8 mouse cellular contexts compared by ENCODE assay signal in genomic region chr2:147177672-147178071, GRCm38 (mm10). TPM values are rescaled to one million over a fixed set of nuclear protein-coding genes. Genes with fewer than 3 reads are reported as not detected.
DNase-seq lines count a peak whose midpoint lies in the region; ATAC-seq lines count a peak whose summit lies in the region.

No protein-coding gene starts in this region.

- no peak overlapping the region for H3K9ac ChIP-seq in intestine, embryonic 16.5 days (ENCODE audit: low read depth, low read length)

- peaks cover 43% of the 10 kb centered on the region for H3K27me3 ChIP-seq in intestine, embryonic 16.5 days (replicated peaks; ENCODE audit: control insufficient read depth, insufficient read depth, low read length)

- peak; percentile 83 for DNase-seq in adrenal gland, adult 2 months
- DNase-seq in embryo, embryonic 11 days: peak; percentile 88
- peak; percentile 64 to 78 for DNase-seq in gastrocnemius, postnatal 4 days (ENCODE audit: low spot score in 2 of 2)
- DNase-seq in left cerebral cortex, postnatal 25 days (ENCODE audit: low spot score in 2 of 2): peak; percentile 82 to 88
- peak; percentile 87 for DNase-seq in mesoderm, embryonic 11.5 days (ENCODE audit: low read depth, low spot score)
- DNase-seq in right cerebral cortex, postnatal 36 days (ENCODE audit: low spot score in 2 of 2): peak; percentile 56 to 68

- intact Hi-C loops in left cerebral cortex, postnatal 25 days (cut with DNase I): loop anchor here (1.0 to 5.0 kb wide), 4 partner anchors 129 to 705 kb away; no protein-coding TSS in a partner anchor

- H3K4me2 ChIP-seq in intestine, embryonic 16.5 days (ENCODE audit: low read depth, low read length): peak overlapping the region; percentile 53

- H3K36me3 ChIP-seq in intestine, embryonic 16.5 days (ENCODE audit: control insufficient read depth, insufficient read depth, low read length): no peaks in the 10 kb centered on the region

- peak; percentile 47 for ATAC-seq in intestine, embryonic 16.5 days
- ATAC-seq in monocyte, adult 5-6 weeks (replicated peaks; ENCODE audit: insufficient number of reproducible peaks, low FRiP score, low TSS enrichment, poor library complexity, severe bottlenecking): no peak; the same call in 1 of the 2 replicates

- no peak overlapping the region for H3K27ac ChIP-seq in intestine, embryonic 16.5 days (ENCODE audit: low read length)

- H3K9me3 ChIP-seq in intestine, embryonic 16.5 days (ENCODE audit: control insufficient read depth, low read length): no peaks in the 10 kb centered on the region

- WGBS in intestine, embryonic 16.5 days: 9% methylated on average over 10 of the region's 10 CpGs

- H3K4me1 ChIP-seq in intestine, embryonic 16.5 days (ENCODE audit: control insufficient read depth, insufficient read depth, low read length): peaks cover 4% of the 10 kb centered on the region

- H3K4me3 ChIP-seq in intestine, embryonic 16.5 days (ENCODE audit: low read length): peak overlapping the region; percentile 34

RNA-seq across cellular contexts. Expression of gene Nkx2-2, which starts 16.4 kb away (rescaled TPM):
- not detected for total RNA-seq in adrenal gland, adult 2 months (2021)
- polyA plus RNA-seq in adrenal gland, adult 2 months (2012; rRNA removed): not detected in 2 replicates
- under 1 TPM; 0.65 to 0.78 TPM for total RNA-seq in gastrocnemius, postnatal 4 days (2021)
- polyA plus RNA-seq in intestine, embryonic 16.5 days (2015; fragmentation: Nextera tagmentation; extraction: Ambion mirVana): 1.2 and 2.2 TPM in 2 replicates
- 1 to 10 TPM; 6.0 to 6.5 TPM for total RNA-seq in left cerebral cortex, postnatal 25 days (2021)
- not detected in 3 replicates for total RNA-seq in monocyte, adult 5-6 weeks (2017)
